Mouse (Mus musculus) neural tube, embryonic 14.5 days (tissue): ENCODE results near the gene Npl. TPM values are rescaled to one million over a fixed set of nuclear protein-coding genes. Genes with fewer than 3 reads are reported as not detected.

Experiments used
- ATAC-seq: fragments of 200-750 bp; cut with Nextera tagmentation; 2 replicates; pipeline ENCODE4 v1.8.0; 2017; ENCODE audit warnings: low read depth, mild to moderate bottlenecking, moderate TSS enrichment, moderate library complexity
- H3K27ac ChIP-seq: fragments of 300-500 bp; sonication (generic); 2 replicates; pipeline ENCODE4 v1.5.1; 2014; ENCODE audit warnings: low read depth, mild to moderate bottlenecking, control low read depth, low read length, moderate library complexity, mixed read lengths
- H3K27me3 ChIP-seq: fragments of 300-500 bp; sonication (generic); 2 replicates; pipeline ENCODE4 v1.6.1; 2014; ENCODE audit warnings: low read length; ENCODE audit not compliant: control insufficient read depth, insufficient read depth
- H3K36me3 ChIP-seq: fragments of 300-500 bp; sonication (generic); 2 replicates; pipeline ENCODE4 v1.6.1; 2014; ENCODE audit warnings: low read length, mixed read lengths; ENCODE audit not compliant: control insufficient read depth, insufficient read depth
- H3K4me1 ChIP-seq: fragments of 300-500 bp; sonication (generic); 2 replicates; pipeline ENCODE4 v1.6.1; 2014; ENCODE audit warnings: low read length; ENCODE audit not compliant: control insufficient read depth, insufficient read depth
- H3K4me2 ChIP-seq: fragments of 300-500 bp; sonication (generic); 2 replicates; pipeline ENCODE4 v1.6.1; 2014; ENCODE audit warnings: mild to moderate bottlenecking, low read depth, low read length, control low read depth
- H3K4me3 ChIP-seq: fragments of 300-500 bp; sonication (generic); 2 replicates; pipeline ENCODE4 v1.5.1; 2014; ENCODE audit warnings: low read depth, low read length, control low read depth, mixed read lengths
- H3K9ac ChIP-seq: fragments of 300-500 bp; sonication (generic); replicated peaks from 2 replicates; pipeline ENCODE4 v1.6.1; 2014; ENCODE audit warnings: low read depth, mild to moderate bottlenecking, control low read depth, low read length, mixed read lengths
- H3K9me3 ChIP-seq: fragments of 300-500 bp; sonication (generic); 2 replicates; pipeline ENCODE4 v1.6.1; 2016; ENCODE audit warnings: low read length; ENCODE audit not compliant: control insufficient read depth
- WGBS: fragments of 180-500 bp; shearing (Covaris S2); extraction: QIAGEN DNeasy Blood & Tissue Kit; methylation state at CpG from one replicate; pipeline ENCODE4 v1.1.7; 2014; 5-methylcytosine and 5-hydroxymethylcytosine counted together
- polyA plus RNA-seq: library from polyadenylated mRNA; unstranded; fragments of >200 nt; fragmentation: Nextera tagmentation; extraction: Ambion mirVana; gene quantifications from 2 replicates; pipeline ENCODE4 v1.2.1, GENCODE M21; 2014

The Npl gene
- polyA plus RNA-seq, 1 experiment from 2014 or later = 14.4 TPM

DNA sequence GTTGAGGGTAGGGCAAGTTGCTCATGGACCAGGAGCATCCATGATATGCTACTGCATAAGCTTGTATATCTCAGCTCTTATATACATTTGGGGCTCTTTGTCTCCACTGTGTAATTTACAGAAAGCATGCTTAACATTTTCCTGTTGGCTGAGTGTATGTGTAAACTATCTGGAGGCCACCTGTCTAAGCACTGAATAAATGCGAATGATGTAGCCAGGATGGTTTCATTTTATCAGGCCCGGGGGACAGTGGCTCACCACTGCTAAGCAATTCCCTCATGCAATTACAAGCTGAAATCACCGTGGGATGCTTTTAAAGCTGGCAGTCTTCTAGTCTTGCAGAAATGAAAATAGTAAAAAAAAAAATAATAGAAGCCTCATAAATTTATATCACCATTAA lies 24.9 kb upstream of the Npl start:
- H3K9ac ChIP-seq = no peak overlapping the region
- no peak overlapping the region for H3K27ac ChIP-seq
- no peak overlapping the region for H3K4me3 ChIP-seq
- H3K4me1 ChIP-seq = peaks cover 3% of the 10 kb centered on the region; the same call in 1 of the 2 replicates
- peak; percentile 74 for ATAC-seq
- no peak overlapping the region for H3K4me2 ChIP-seq
- no peaks in the 10 kb centered on the region for H3K36me3 ChIP-seq
- no peaks in the 10 kb centered on the region for H3K9me3 ChIP-seq
- 38% methylated on average over 3 of the region's 3 CpGs for WGBS
- H3K27me3 ChIP-seq = no peaks in the 10 kb centered on the region

DNA sequence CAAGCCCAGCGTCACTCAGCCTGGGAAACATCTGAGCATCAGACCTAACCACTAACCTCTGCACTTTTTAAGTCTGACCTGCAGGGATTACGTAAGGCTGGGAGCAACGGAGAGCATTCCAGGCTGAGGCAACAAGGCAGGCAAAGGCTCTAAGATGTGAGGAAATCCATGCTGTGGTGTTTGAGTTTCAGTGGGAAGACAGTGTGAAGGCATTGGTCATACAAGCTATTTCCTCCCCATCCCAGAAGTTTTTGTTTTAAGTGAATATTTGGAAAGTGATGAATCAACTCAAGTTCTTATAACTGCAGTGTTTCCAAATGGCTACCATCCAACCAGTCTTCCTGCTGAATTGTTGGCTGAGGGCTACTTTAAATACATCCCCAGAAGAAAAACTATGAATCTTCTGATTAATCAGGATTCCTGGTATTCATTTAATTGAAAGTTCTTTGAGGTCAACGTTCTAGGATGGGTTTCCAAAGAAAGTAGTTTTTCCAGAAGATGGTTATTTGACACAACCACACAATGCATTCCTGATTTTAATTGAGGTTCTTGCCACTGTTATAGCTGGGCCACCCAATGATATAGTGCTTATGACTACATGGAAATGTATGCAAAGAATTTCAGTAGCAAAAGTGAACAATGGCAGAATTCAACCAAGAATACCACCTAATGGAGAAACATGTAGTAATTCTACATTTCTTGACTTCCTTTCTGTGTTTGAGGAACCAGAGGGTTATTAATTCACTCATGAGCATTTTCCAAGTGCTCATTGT lies 22.6 kb upstream of the Npl start:
- no peaks in the 10 kb centered on the region for H3K27me3 ChIP-seq
- H3K36me3 ChIP-seq = no peaks in the 10 kb centered on the region
- H3K4me2 ChIP-seq = no peak overlapping the region
- no peak overlapping the region for H3K27ac ChIP-seq
- ATAC-seq = no peak
- WGBS = 83% methylated on average over 4 of the region's 4 CpGs
- peaks cover 3% of the 10 kb centered on the region; the same call in 1 of the 2 replicates for H3K4me1 ChIP-seq
- H3K9me3 ChIP-seq = no peaks in the 10 kb centered on the region
- no peak overlapping the region for H3K4me3 ChIP-seq
- no peak overlapping the region for H3K9ac ChIP-seq

DNA sequence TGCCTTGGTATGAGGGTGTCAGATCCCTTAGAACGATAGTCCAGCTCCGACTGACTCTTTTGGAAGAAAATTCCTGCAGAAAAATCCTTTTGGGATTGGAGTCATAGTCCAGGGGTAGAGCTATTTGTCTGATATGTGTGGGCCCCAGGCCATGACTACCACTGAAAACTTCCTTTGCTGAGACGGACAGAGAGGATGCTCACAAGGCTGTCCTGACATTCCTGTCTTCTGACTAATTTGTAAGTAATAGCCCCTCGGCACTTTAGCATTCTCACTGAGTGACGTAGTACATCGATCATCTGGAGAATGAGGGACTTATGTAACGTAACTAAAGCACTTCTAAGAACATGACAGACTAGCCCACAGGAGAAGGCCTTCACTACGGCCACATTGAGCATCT lies 15.9 kb upstream of the Npl start:
- no peaks in the 10 kb centered on the region for H3K9me3 ChIP-seq
- H3K9ac ChIP-seq = no peak overlapping the region
- ATAC-seq = no peak
- no peaks in the 10 kb centered on the region for H3K4me1 ChIP-seq
- H3K4me3 ChIP-seq = no peak overlapping the region
- no peaks in the 10 kb centered on the region for H3K36me3 ChIP-seq
- no peak overlapping the region for H3K4me2 ChIP-seq
- no peak overlapping the region for H3K27ac ChIP-seq
- 84% methylated on average over 8 of the region's 8 CpGs for WGBS
- no peaks in the 10 kb centered on the region for H3K27me3 ChIP-seq

DNA sequence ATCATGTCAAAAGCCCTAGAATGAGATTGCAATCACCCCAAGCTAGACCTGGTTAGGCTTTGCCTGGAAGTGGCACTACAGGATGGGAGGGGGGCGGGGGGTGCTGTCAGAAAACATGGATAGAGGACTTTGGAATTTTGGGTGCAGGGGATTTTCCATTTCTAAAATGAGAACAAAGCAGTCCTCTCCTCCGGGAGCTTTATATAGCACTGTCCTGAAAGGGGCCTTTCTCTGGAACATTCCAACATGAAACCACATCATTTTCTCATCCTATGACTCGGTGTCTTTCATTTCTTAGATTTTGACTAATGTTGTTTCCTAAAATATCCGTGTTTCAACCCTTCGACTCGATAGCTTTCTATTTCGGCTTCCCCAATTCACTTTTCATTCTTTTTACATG lies 14.9 kb upstream of the Npl start:
- Histone ChIP-seq H3K4me3 (no peak overlapping the region), H3K4me2 (no peak overlapping the region), H3K36me3 (no peaks in the 10 kb centered on the region), H3K27ac (no peak overlapping the region), H3K9me3 (no peaks in the 10 kb centered on the region), H3K4me1 (no peaks in the 10 kb centered on the region), H3K27me3 (no peaks in the 10 kb centered on the region), H3K9ac (no peak overlapping the region)
- 96% methylated on average over 7 of the region's 7 CpGs for WGBS
- ATAC-seq = no peak

DNA sequence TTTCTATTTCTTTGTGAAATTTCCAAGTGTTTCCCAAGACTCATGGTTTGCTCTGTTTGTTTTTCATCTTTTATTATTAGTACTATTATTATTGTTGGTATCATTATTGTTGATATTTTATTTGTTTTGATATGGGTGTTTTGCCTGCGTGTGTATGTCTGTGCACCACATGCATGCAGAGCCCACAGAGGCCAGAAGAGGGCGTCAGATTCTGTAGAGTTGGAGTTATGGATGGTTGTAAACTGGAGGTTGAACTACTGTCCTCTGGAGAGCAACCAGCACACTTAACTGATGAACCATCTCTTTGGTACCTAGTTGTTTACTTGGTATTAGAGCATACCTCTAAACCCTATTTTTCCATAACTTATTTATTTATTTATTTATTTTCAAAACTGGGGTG lies 13.8 kb upstream of the Npl start:
- Histone ChIP-seq H3K4me2 (no peak overlapping the region), H3K27me3 (no peaks in the 10 kb centered on the region), H3K36me3 (no peaks in the 10 kb centered on the region), H3K9ac (no peak overlapping the region), H3K9me3 (no peaks in the 10 kb centered on the region), H3K4me3 (no peak overlapping the region), H3K4me1 (no peaks in the 10 kb centered on the region), H3K27ac (no peak overlapping the region)
- 57% methylated on average over 2 of the region's 2 CpGs for WGBS
- no peak for ATAC-seq

DNA sequence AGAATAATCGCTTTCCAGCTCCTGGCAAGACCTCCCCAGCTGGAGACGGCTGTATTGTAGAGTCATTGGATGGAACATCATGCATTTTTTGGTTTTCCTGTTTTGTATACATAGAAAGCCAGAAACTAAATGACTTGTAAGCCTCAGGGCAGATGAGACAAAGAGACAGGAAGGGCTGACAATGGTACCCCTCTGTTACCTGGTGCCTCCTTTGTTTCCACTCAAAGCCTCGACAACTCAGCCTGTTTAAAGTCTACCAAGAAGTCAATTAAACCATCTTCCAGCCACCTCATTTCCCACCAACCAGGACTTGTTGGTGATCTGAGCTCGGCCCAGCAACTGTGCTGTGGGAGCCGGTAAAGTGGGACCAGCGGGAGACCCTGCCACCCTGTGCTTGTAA lies 11.0 kb upstream of the Npl start:
- no peaks in the 10 kb centered on the region for H3K27me3 ChIP-seq
- no peaks in the 10 kb centered on the region for H3K36me3 ChIP-seq
- 46% methylated on average over 6 of the region's 6 CpGs for WGBS
- no peak overlapping the region for H3K4me3 ChIP-seq
- H3K27ac ChIP-seq = no peak overlapping the region
- no peak overlapping the region for H3K9ac ChIP-seq
- H3K4me2 ChIP-seq = no peak overlapping the region
- no peaks in the 10 kb centered on the region for H3K9me3 ChIP-seq
- H3K4me1 ChIP-seq = no peaks in the 10 kb centered on the region
- no peak for ATAC-seq

DNA sequence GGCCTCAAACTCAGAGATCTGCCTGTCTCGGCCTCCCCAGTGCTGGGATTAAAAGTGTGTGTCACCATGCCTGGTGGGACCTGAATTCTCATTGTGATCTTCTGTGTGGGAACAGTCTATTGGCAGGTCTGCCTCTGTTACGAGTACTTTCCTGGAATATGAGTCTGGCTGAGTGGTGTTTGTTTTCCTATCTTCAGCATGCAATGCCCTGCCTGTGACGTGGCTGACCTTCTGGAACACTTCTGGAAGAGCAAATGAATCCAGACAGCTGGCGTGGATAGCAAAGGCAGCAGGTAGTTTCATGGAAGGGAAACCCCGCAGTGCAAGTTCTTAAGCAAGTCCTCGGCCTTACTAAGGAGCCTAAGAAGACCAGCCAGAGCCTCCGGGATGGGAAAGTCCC lies 9.9 kb upstream of the Npl start:
- ATAC-seq = no peak
- Histone ChIP-seq H3K36me3 (no peaks in the 10 kb centered on the region), H3K9me3 (no peaks in the 10 kb centered on the region), H3K4me1 (no peaks in the 10 kb centered on the region), H3K27me3 (no peaks in the 10 kb centered on the region), H3K9ac (no peak overlapping the region), H3K27ac (no peak overlapping the region), H3K4me3 (no peak overlapping the region), H3K4me2 (no peak overlapping the region)
- WGBS = 74% methylated on average over 7 of the region's 7 CpGs

DNA sequence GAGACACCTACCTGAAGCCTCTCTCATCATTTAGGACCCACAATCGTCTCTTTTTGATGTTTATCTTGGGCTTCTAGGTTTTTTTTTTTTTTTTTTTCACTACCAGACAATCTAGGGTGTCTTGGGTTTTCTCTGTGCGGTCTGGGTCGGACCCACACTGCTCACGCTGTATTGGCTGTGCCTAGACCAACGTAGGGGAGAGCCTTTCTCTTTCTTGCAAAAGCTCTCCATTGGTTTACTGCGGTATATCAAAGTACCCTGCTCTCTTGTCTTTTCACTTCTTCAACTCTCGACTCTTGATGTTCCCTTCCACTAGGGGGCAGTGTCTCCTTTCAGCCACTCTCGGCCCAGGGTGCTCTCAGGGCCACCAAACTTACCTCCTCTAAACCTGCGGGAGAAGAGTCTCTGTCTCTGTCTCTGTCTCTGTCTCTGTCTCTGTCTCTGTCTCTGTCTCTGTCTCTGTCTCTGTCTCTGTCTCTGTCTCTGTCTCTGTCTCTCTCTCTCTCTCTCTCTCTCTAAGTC lies 9.3 kb upstream of the Npl start:
- H3K9me3 ChIP-seq = no peaks in the 10 kb centered on the region
- 26% methylated on average over 9 of the region's 9 CpGs for WGBS

DNA sequence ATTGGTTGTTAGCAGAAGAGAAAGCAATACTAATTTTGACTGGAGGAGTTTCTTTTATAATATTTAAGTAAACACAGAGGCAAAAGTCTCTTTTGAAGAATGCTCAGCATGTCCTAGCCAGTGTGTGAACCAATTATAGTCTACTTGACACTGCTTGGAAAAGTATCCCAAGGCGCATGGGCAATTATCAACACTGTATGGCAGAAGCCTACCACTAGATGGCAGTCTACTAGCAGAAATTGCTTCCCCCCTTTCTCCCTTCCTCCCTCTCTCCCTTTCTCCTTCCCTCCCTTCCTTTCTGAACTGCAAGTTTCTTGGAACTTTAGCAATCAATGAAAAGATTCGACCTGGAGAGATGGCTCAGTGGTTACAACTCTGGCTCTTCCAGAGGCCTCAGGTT lies 7.1 kb upstream of the Npl start:
- Histone ChIP-seq H3K9me3 (no peaks in the 10 kb centered on the region), H3K36me3 (no peaks in the 10 kb centered on the region), H3K9ac (no peak overlapping the region), H3K4me2 (no peak overlapping the region), H3K27ac (no peak overlapping the region), H3K27me3 (no peaks in the 10 kb centered on the region), H3K4me3 (no peak overlapping the region), H3K4me1 (no peaks in the 10 kb centered on the region)
- WGBS = 8% methylated on average over 2 of the region's 2 CpGs
- no peak for ATAC-seq

More for the DNA sequence above, 9.3 kb upstream of the Npl start:
- no peaks in the 10 kb centered on the region for H3K27me3 ChIP-seq
- no peaks in the 10 kb centered on the region for H3K4me1 ChIP-seq
- ATAC-seq = no peak
- H3K4me3 ChIP-seq = no peak overlapping the region
- no peaks in the 10 kb centered on the region for H3K36me3 ChIP-seq
- no peak overlapping the region for H3K9ac ChIP-seq
- H3K27ac ChIP-seq = no peak overlapping the region
- no peak overlapping the region for H3K4me2 ChIP-seq
